Mouse (Mus musculus) olfactory bulb, adult 2 months (tissue): ENCODE results near the gene Ormdl3.

ENCODE experiments used
- CTCF ChIP-seq: fragments of 200-500 bp; IDR thresholded peaks from 2 replicates; pipeline ENCODE4 v1.5.1; 2012; ENCODE audit warnings: low read depth, mild to moderate bottlenecking, low read length, moderate library complexity; ENCODE audit not compliant: insufficient read depth
- POLR2A ChIP-seq: fragments of 200-500 bp; IDR thresholded peaks from 2 replicates; pipeline ENCODE4 v1.6.1; 2012; ENCODE audit warnings: mild to moderate bottlenecking, low read depth, low read length, moderate library complexity; ENCODE audit not compliant: insufficient read depth

DNA sequence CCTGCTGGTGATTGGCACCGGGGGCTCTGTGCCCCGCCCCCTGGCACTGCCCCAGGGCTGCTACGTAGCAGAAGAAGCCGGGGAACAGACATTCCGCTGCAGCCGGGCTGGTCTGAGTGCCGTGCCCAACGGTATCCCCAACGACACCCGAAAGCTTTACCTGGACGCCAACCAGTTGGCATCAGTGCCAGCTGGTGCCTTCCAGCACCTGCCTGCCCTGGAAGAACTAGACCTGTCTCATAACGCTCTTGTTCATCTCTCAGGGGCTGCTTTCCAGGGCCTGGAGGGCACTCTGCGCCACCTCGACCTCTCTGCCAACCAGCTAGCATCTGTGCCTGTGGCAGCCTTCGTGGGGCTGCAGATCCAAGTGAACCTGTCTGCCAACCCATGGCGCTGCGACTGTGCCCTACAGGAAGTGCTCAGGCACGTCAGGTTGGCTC lies 11.7 kb upstream of the Ormdl3 start:
- TF ChIP-seq POLR2A (no peak), CTCF (no peak)
